Mouse (Mus musculus) olfactory bulb, adult 2 months (tissue): ENCODE results near the gene Cdh4. TPM values are rescaled to one million over a fixed set of nuclear protein-coding genes. Genes with fewer than 3 reads are reported as not detected.

Source experiments
- H3K27ac ChIP-seq: fragments of 200-500 bp; 2 replicates; pipeline ENCODE4 v1.5.1; 2012; ENCODE audit warnings: low read depth, low read length; ENCODE audit not compliant: insufficient read depth
- H3K4me1 ChIP-seq: fragments of 200-500 bp; 2 replicates; pipeline ENCODE4 v1.6.1; 2012; ENCODE audit warnings: low read length; ENCODE audit not compliant: control insufficient read depth, insufficient read depth
- H3K4me3 ChIP-seq: fragments of 200-500 bp; 2 replicates; pipeline ENCODE4 v1.5.1; 2012; ENCODE audit warnings: mild to moderate bottlenecking, low read depth, low read length, moderate library complexity; ENCODE audit not compliant: insufficient read depth
- CTCF ChIP-seq: fragments of 200-500 bp; IDR thresholded peaks from 2 replicates; pipeline ENCODE4 v1.5.1; 2012; ENCODE audit warnings: low read depth, mild to moderate bottlenecking, low read length, moderate library complexity; ENCODE audit not compliant: insufficient read depth
- POLR2A ChIP-seq: fragments of 200-500 bp; IDR thresholded peaks from 2 replicates; pipeline ENCODE4 v1.6.1; 2012; ENCODE audit warnings: mild to moderate bottlenecking, low read depth, low read length, moderate library complexity; ENCODE audit not compliant: insufficient read depth
- WGBS: fragments of 180-500 bp; shearing (Covaris S2); methylation state at CpG from one replicate; pipeline ENCODE4 v1.1.7; 2018; 5-methylcytosine and 5-hydroxymethylcytosine counted together
- polyA plus RNA-seq: library from polyadenylated mRNA; stranded (reverse); fragments of >200 nt; gene quantifications from 2 replicates; pipeline ENCODE4 v1.2.4, GENCODE M21; 2012; ENCODE audit warnings: low replicate concordance; ENCODE audit not compliant: missing spikeins, insufficient read depth, insufficient read length

Cdh4 gene
- polyA plus RNA-seq, 1 experiment = not detected

DNA sequence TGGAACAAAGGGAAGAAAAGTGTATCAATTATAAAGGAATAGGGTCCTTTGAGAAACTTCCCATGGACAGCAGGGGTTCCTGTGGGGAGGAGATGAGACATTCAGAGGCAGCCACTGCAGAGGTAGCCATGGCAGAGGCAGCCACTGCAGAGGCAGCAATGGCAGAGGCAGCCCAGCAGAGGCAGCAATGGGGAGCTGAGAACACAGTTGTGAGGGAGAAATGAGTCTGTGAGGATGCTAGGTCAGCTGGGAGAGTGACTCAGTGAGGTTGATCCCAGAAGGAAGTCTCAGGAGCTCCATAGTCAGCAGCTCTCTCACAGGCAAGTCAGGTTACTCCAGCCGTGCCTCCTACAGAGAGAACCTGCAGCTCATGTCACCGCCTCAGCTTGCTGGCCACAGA, 266.9 kb downstream of the Cdh4 start:
- WGBS = 80% methylated on average over 2 of the region's 2 CpGs
- peaks cover 25% of the 10 kb centered on the region for H3K4me1 ChIP-seq
- TF ChIP-seq CTCF (peak; percentile 34; the same call in 1 of the 2 replicates), POLR2A (no peak)
- H3K27ac ChIP-seq = no peak overlapping the region
- H3K4me3 ChIP-seq = no peak overlapping the region

DNA sequence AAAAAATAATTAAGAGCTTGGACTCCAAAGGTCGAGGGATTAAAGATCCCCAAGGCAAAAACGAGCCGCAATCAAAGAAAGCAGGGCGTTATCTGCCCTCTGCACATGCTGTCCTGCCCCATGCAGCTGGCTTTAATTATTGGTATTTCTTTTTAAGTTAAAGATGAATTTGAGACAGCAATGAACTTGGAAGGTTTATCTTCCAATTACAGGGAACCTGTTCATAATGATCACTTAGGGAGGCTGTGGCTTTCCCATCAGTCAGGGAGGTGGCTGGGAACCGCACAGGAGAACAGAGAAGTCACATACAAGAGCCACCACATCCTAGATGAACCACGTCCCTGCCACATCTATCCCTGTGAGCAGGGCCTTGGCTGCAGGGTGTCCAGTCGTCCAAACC, 270.5 kb downstream of the Cdh4 start:
- TF ChIP-seq CTCF (no peak), POLR2A (no peak)
- no peak overlapping the region for H3K27ac ChIP-seq
- peaks cover 34% of the 10 kb centered on the region for H3K4me1 ChIP-seq
- no peak overlapping the region for H3K4me3 ChIP-seq
- 58% methylated on average over 7 of the region's 7 CpGs for WGBS

DNA sequence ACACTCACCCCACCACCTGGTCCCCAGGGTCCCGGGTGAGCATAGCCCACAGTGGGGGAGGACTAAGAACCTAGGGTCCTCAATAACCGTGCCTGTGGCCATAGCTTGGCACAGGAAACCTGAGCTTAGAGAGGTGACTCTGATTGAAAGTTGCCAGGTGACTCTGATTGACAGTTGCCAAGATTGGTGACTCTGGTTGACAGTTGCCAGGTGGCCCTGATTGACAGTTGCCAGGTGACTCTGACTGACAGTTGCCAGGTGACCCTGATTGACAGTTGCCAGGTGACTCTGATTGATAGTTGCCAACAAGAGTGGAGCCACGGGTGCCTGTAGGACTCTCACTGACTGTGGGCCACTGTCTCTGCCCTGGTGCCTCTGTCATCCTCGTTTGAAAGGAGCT, 271.1 kb downstream of the Cdh4 start:
- Histone ChIP-seq H3K4me3 (no peak overlapping the region), H3K4me1 (peaks cover 34% of the 10 kb centered on the region), H3K27ac (no peak overlapping the region)
- TF ChIP-seq CTCF (no peak), POLR2A (no peak)
- WGBS = 87% methylated on average over 4 of the region's 4 CpGs

DNA sequence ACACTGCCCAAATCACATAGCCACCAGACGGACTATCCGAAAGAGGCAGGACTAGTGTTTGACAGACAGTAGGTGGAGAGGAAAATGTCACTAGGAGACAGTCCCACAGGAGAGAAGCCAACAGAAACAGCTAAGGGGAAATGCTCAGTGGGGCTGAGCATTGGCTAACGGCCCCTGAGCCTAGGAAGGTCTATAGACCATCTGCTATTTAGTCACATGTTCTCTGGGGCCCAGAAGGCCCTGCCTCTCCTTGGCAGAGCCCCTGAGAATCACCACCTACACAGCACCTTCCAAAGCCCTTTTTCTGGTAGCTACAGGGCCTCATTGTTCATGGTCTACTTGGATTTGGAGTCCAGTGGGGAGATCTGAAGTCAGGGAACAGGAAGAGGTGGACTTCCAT, 271.9 kb downstream of the Cdh4 start:
- H3K4me1 ChIP-seq = peaks cover 31% of the 10 kb centered on the region
- H3K4me3 ChIP-seq = no peak overlapping the region
- 78% methylated on average over 3 of the region's 3 CpGs for WGBS
- no peak overlapping the region for H3K27ac ChIP-seq
- no peak for TF ChIP-seq CTCF
- no peak for TF ChIP-seq POLR2A

DNA sequence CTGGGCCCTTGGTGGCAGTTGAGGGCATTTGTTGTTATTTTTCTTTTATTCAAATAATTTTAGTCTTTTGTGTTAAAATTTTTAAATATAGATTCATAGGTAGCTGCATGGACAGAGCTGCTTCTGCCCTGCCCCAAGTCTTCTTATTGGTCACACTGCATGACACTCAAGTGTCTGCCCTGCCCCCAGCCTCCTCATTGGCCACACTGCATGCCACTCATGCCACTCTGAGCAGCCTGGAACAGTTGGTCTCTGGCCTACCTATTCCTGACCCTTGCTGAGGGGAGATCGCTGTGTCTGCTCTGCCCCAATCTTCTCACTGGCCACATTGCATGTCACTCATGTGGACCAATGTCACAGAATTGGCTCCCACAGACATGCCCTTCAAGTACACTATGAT, 273.1 kb downstream of the Cdh4 start:
- 93% methylated on average over 1 of the region's 1 CpGs for WGBS
- no peak overlapping the region for H3K27ac ChIP-seq
- no peak for TF ChIP-seq POLR2A
- TF ChIP-seq CTCF = no peak
- peaks cover 29% of the 10 kb centered on the region for H3K4me1 ChIP-seq
- H3K4me3 ChIP-seq = no peak overlapping the region

DNA sequence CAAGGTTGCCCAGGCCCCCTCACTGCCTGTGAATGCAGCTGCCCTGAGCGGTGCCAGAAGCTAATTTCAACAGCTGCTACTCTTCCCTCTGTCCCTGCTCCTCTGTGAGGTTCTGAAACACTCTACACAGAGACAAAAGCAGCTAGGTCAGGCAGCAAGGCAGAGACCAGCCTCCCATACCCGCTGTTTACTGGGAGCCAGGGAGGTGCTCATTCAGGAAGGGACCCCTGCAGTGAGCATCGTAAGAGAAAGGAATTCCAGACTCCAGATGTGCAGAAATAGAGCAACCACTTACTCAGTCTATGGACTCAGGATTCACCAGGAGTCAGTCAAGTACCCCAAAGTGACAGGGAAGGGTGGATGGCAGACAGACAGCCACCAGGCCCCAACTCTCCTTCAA, 278.1 kb downstream of the Cdh4 start:
- TF ChIP-seq CTCF (no peak), POLR2A (no peak)
- Histone ChIP-seq H3K4me1 (peaks cover 25% of the 10 kb centered on the region), H3K27ac (no peak overlapping the region), H3K4me3 (no peak overlapping the region)
- 39% methylated on average over 3 of the region's 3 CpGs for WGBS

DNA sequence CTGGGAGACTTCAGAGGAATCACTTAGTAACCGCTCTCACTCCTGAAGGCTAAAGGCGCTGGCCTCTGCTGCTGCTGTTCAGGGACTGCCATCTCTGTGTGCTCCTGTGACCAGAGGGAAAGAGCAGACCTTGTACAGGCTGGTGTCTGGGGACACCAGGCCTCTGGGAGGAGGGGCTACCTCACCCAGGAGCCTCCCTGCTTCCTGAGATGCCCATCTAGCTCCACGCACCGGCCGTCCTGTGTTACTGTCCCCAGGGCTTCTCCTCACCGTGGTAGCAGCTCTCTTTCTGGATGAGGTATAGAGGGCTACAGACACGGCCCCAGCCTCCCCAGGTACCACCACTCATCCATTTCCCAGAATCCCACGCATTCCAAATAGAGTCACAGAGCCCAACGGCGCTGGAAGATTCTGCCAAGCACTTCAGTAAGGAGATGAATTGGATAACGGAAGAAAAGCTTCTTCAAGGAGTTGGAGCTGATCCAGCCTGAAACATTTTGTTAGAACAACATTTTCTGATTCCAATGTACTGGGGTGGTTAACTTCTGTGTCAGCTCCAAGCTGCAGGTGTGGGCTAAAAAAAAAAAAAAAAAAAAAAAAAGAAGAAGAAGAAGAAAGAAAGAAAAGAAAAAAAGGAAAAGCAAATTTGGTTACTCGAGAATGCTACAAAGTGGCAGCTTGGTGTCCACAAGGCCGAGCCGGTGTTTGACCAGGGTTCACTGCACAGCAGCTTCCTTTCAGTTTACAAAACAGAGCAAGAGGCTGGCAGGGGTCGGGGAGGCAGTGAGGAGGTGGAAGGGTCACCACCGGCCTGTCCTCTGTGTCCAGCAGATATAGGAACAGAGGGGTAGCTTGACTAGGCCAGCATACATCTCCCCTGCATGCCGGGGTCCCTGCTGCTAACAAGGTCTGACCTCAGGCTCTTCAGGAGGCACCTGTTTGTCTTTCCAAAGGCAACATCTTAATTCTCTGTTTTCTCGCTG, 279.6 kb downstream of the Cdh4 start:
- WGBS = 52% methylated on average over 18 of the region's 18 CpGs
- Histone ChIP-seq H3K27ac (no peak overlapping the region), H3K4me3 (no peak overlapping the region), H3K4me1 (peaks cover 19% of the 10 kb centered on the region)
- TF ChIP-seq POLR2A (no peak), CTCF (no peak)

DNA sequence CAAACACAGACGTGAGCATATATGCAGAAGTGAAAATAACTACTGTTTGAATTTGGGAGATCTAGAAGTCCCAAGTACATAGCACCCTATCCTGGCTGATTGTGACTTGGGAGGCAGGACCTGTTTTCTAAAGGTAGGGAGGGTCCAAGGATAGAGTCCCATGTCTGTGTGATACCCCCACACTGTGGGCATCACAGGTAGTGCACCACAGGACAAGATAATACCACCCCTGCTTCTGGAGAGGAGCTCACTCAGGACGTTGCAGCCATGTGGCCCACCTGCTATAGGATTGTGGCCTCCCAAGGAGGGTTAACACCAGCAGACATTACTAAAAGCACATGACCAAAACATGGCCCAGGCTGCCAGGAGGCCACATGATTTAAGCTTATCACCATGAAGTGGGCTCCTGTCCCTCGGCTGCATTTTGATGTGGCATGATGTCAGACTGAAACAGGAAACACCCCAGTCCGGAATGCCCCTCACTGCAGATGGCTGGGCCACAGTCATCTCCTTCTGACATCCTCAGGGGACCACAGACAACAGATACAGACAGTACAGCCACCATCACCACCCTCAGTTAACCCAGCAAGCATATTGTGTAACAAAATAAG, 280.6 kb downstream of the Cdh4 start:
- 78% methylated on average over 4 of the region's 4 CpGs for WGBS
- TF ChIP-seq POLR2A = no peak
- no peak for TF ChIP-seq CTCF
- H3K4me1 ChIP-seq = peaks cover 17% of the 10 kb centered on the region
- H3K27ac ChIP-seq = no peak overlapping the region
- H3K4me3 ChIP-seq = no peak overlapping the region

DNA sequence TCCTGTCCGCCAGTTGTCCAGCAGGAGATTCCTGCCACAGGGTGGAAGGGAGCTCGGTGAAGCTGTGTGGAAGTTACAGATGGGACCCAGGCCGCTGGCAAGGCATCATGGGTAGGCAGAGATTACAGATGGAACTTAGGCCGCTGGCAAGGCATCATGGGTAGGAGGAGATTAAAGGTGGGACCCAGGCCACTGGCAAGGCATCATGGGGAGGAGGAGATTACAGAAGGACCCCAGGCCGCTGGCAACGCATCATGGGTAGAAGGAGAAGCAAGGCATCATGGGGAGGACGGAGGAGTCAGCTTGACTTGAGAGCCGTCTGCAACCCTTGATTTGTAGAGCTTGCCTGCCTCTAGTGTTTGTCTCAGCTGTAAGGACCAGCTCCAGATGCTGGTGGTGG, 281.2 kb downstream of the Cdh4 start:
- Histone ChIP-seq H3K4me1 (peaks cover 17% of the 10 kb centered on the region), H3K27ac (no peak overlapping the region), H3K4me3 (no peak overlapping the region)
- WGBS = 96% methylated on average over 8 of the region's 8 CpGs
- TF ChIP-seq CTCF (no peak), POLR2A (no peak)
